ENCODE assay signal across 26 mouse cellular contexts in genomic region chr10:118092745-118093144, GRCm38 (mm10). TPM values are rescaled to one million over a fixed set of nuclear protein-coding genes. Genes with fewer than 3 reads are reported as not detected.
DNase-seq lines count a peak whose midpoint lies in the region; ATAC-seq lines count a peak whose summit lies in the region.
"Had no signal": no experiment of that assay in that cellular context is flagged by ENCODE, and none has a peak within 500 bp of the region (broad histone marks: within the 10 kb centered on the region; RNA-seq: fewer than 3 reads in every experiment).

No protein-coding gene starts in this region.

- H3K4me3 ChIP-seq in embryonic facial prominence, embryonic 12.5 days, result no peak overlapping the region
- no peak overlapping the region for H3K4me3 ChIP-seq in embryonic facial prominence, embryonic 10.5 days
- H3K4me3 ChIP-seq in limb, embryonic 15.5 days, result no peak overlapping the region
- no peak overlapping the region for H3K4me3 ChIP-seq in limb, embryonic 10.5 days
- no peak overlapping the region for H3K4me3 ChIP-seq in embryonic facial prominence, embryonic 13.5 days
- H3K4me3 ChIP-seq in embryonic facial prominence, embryonic 15.5 days (replicated peaks), result no peak overlapping the region
- no peak overlapping the region for H3K4me3 ChIP-seq in kidney, embryonic 14.5 days (ENCODE audit: low read length)
- H3K4me3 ChIP-seq: erythroblast, embryonic 14.5 days; forebrain, embryonic 10.5 days; forebrain, embryonic 12.5 days had no signal

- no peak for DNase-seq in embryonic facial prominence, embryonic 10.5 days (ENCODE audit: low spot score)
- no peak for DNase-seq in limb, embryonic 10.5 days (ENCODE audit: low spot score)
- DNase-seq: adrenal gland, adult 8-10 months; adrenal gland, postnatal 14 days; adrenal gland, postnatal 36 days; B cell, adult 2 months; cerebellum, adult 11-12 months; cerebellum, adult 2 months; cerebellum, adult 9-10 months; cerebellum, postnatal 10 days; cerebellum, postnatal 25 days had no signal

- H3K27ac ChIP-seq in embryonic facial prominence, embryonic 12.5 days, result peak overlapping the region; percentile 50
- H3K27ac ChIP-seq in embryonic facial prominence, embryonic 10.5 days (replicated peaks), result no peak overlapping the region
- H3K27ac ChIP-seq in limb, embryonic 15.5 days, result 0 out of 2 replicates have a peak overlapping the region, but pooled peaks have one; percentile 14
- H3K27ac ChIP-seq in limb, embryonic 10.5 days, result no peak overlapping the region
- peak overlapping the region; percentile 80 for H3K27ac ChIP-seq in embryonic facial prominence, embryonic 13.5 days
- peak overlapping the region; percentile 65; the same call in 1 of the 2 replicates for H3K27ac ChIP-seq in embryonic facial prominence, embryonic 15.5 days (replicated peaks)
- H3K27ac ChIP-seq in kidney, embryonic 14.5 days (ENCODE audit: low read depth, low read length), result no peak overlapping the region
- H3K27ac ChIP-seq: forebrain, embryonic 10.5 days; forebrain, embryonic 12.5 days had no signal

- no peak overlapping the region for H3K4me2 ChIP-seq in embryonic facial prominence, embryonic 12.5 days (replicated peaks)
- no peak overlapping the region for H3K4me2 ChIP-seq in limb, embryonic 15.5 days
- H3K4me2 ChIP-seq in embryonic facial prominence, embryonic 13.5 days, result peak overlapping the region; percentile 7; the same call in 1 of the 2 replicates
- no peak overlapping the region for H3K4me2 ChIP-seq in embryonic facial prominence, embryonic 15.5 days (replicated peaks)
- no peak overlapping the region for H3K4me2 ChIP-seq in kidney, embryonic 14.5 days (replicated peaks; ENCODE audit: low read depth, low read length)
- H3K4me2 ChIP-seq: forebrain, embryonic 12.5 days had no signal

- H3K9ac ChIP-seq in embryonic facial prominence, embryonic 12.5 days, result no peak overlapping the region
- H3K9ac ChIP-seq in limb, embryonic 15.5 days, result no peak overlapping the region
- H3K9ac ChIP-seq in embryonic facial prominence, embryonic 13.5 days, result no peak overlapping the region
- no peak overlapping the region for H3K9ac ChIP-seq in embryonic facial prominence, embryonic 15.5 days
- no peak overlapping the region for H3K9ac ChIP-seq in kidney, embryonic 14.5 days (ENCODE audit: low read depth, low read length)
- H3K9ac ChIP-seq: forebrain, embryonic 12.5 days had no signal

- H3K27me3 ChIP-seq in embryonic facial prominence, embryonic 12.5 days, result no peaks in the 10 kb centered on the region
- no peaks in the 10 kb centered on the region for H3K27me3 ChIP-seq in embryonic facial prominence, embryonic 10.5 days (replicated peaks; ENCODE audit: low read depth, poor library complexity, severe bottlenecking)
- H3K27me3 ChIP-seq in limb, embryonic 15.5 days, result no peaks in the 10 kb centered on the region
- H3K27me3 ChIP-seq in limb, embryonic 10.5 days (ENCODE audit: low read depth, poor library complexity, severe bottlenecking), result no peaks in the 10 kb centered on the region
- no peaks in the 10 kb centered on the region for H3K27me3 ChIP-seq in embryonic facial prominence, embryonic 13.5 days
- H3K27me3 ChIP-seq in embryonic facial prominence, embryonic 15.5 days, result no peaks in the 10 kb centered on the region
- no peaks in the 10 kb centered on the region for H3K27me3 ChIP-seq in kidney, embryonic 14.5 days (ENCODE audit: control insufficient read depth, insufficient read depth, low read length)
- H3K27me3 ChIP-seq: CH12.LX; forebrain, embryonic 12.5 days had no signal

- ATAC-seq in embryonic facial prominence, embryonic 12.5 days (ENCODE audit: insufficient number of reproducible peaks, insufficient read depth, low FRiP score, low TSS enrichment), result no peak
- no peak for ATAC-seq in limb, embryonic 15.5 days (ENCODE audit: insufficient number of reproducible peaks, low FRiP score, low TSS enrichment, low read depth)
- no peak for ATAC-seq in embryonic facial prominence, embryonic 13.5 days (ENCODE audit: insufficient number of reproducible peaks, insufficient read depth, low FRiP score, low TSS enrichment, low read depth)
- ATAC-seq in embryonic facial prominence, embryonic 15.5 days (ENCODE audit: insufficient number of reproducible peaks, low FRiP score, low TSS enrichment, low read depth), result no peak
- no peak for ATAC-seq in kidney, embryonic 14.5 days (ENCODE audit: low FRiP score, low TSS enrichment)
- ATAC-seq: activated CD4-positive, CD25-positive, alpha-beta regulatory T cell, adult 4 months; CD4-positive, CD25-positive, alpha-beta regulatory T cell, adult 4 months; forebrain, embryonic 14.5 days; forebrain, embryonic 16.5 days; Patski had no signal

- 78% methylated on average over 6 of the region's 6 CpGs for WGBS in embryonic facial prominence, embryonic 12.5 days
- WGBS in embryonic facial prominence, embryonic 10.5 days, result 91% methylated on average over 6 of the region's 6 CpGs
- 79% methylated on average over 6 of the region's 6 CpGs for WGBS in limb, embryonic 15.5 days
- WGBS in limb, embryonic 10.5 days, result 84% methylated on average over 6 of the region's 6 CpGs
- WGBS in embryonic facial prominence, embryonic 13.5 days, result 62% methylated on average over 6 of the region's 6 CpGs
- WGBS in embryonic facial prominence, embryonic 15.5 days, result 62% methylated on average over 6 of the region's 6 CpGs
- 73% methylated on average over 6 of the region's 6 CpGs for WGBS in kidney, embryonic 14.5 days

- peaks cover 16% of the 10 kb centered on the region for H3K4me1 ChIP-seq in embryonic facial prominence, embryonic 12.5 days
- H3K4me1 ChIP-seq in embryonic facial prominence, embryonic 10.5 days, result peaks cover 20% of the 10 kb centered on the region
- peaks cover 8% of the 10 kb centered on the region for H3K4me1 ChIP-seq in limb, embryonic 15.5 days
- H3K4me1 ChIP-seq in limb, embryonic 10.5 days, result peaks cover 13% of the 10 kb centered on the region
- H3K4me1 ChIP-seq in embryonic facial prominence, embryonic 13.5 days, result peaks cover 19% of the 10 kb centered on the region
- H3K4me1 ChIP-seq in embryonic facial prominence, embryonic 15.5 days, result peaks cover 16% of the 10 kb centered on the region
- H3K4me1 ChIP-seq in kidney, embryonic 14.5 days (ENCODE audit: control insufficient read depth, insufficient read depth, low read length), result peaks cover 3% of the 10 kb centered on the region; the same call in 1 of the 2 replicates

- no peaks in the 10 kb centered on the region for H3K9me3 ChIP-seq in embryonic facial prominence, embryonic 12.5 days
- no peaks in the 10 kb centered on the region for H3K9me3 ChIP-seq in embryonic facial prominence, embryonic 10.5 days
- H3K9me3 ChIP-seq in limb, embryonic 15.5 days, result no peaks in the 10 kb centered on the region
- H3K9me3 ChIP-seq in limb, embryonic 10.5 days (replicated peaks), result no peaks in the 10 kb centered on the region
- no peaks in the 10 kb centered on the region for H3K9me3 ChIP-seq in embryonic facial prominence, embryonic 13.5 days
- no peaks in the 10 kb centered on the region for H3K9me3 ChIP-seq in embryonic facial prominence, embryonic 15.5 days (replicated peaks)
- H3K9me3 ChIP-seq in kidney, embryonic 14.5 days (ENCODE audit: control insufficient read depth, low read length), result no peaks in the 10 kb centered on the region
- H3K9me3 ChIP-seq: forebrain, embryonic 10.5 days; forebrain, embryonic 12.5 days had no signal

- no peaks in the 10 kb centered on the region for H3K36me3 ChIP-seq in embryonic facial prominence, embryonic 12.5 days
- H3K36me3 ChIP-seq in embryonic facial prominence, embryonic 10.5 days (replicated peaks), result no peaks in the 10 kb centered on the region
- H3K36me3 ChIP-seq in limb, embryonic 15.5 days, result no peaks in the 10 kb centered on the region
- no peaks in the 10 kb centered on the region for H3K36me3 ChIP-seq in limb, embryonic 10.5 days
- no peaks in the 10 kb centered on the region for H3K36me3 ChIP-seq in embryonic facial prominence, embryonic 13.5 days
- H3K36me3 ChIP-seq in embryonic facial prominence, embryonic 15.5 days, result no peaks in the 10 kb centered on the region
- no peaks in the 10 kb centered on the region for H3K36me3 ChIP-seq in kidney, embryonic 14.5 days (ENCODE audit: control insufficient read depth, insufficient read depth, low read length)
- H3K36me3 ChIP-seq: forebrain, embryonic 10.5 days; forebrain, embryonic 12.5 days; G1E had no signal

RNA-seq across cellular contexts. Expression of gene Mdm1, which starts 48.9 kb away (rescaled TPM):
- 47.2 and 48.7 TPM in 2 replicates for polyA plus RNA-seq in embryonic facial prominence, embryonic 12.5 days (2016; fragmentation: Nextera tagmentation; extraction: Ambion mirVana)
- 56.7 and 58.0 TPM in 2 replicates for polyA plus RNA-seq in embryonic facial prominence, embryonic 10.5 days (2016; fragmentation: Nextera tagmentation; extraction: Ambion mirVana)
- 20.7 and 21.3 TPM in 2 replicates for polyA plus RNA-seq in limb, embryonic 15.5 days (2015; fragmentation: Nextera tagmentation; extraction: Ambion mirVana)
- 44.4 and 57.3 TPM in 2 replicates for polyA plus RNA-seq in limb, embryonic 10.5 days (2016; fragmentation: Nextera tagmentation; extraction: Ambion mirVana)
- 39.6 and 40.8 TPM in 2 replicates for polyA plus RNA-seq in embryonic facial prominence, embryonic 13.5 days (2015; fragmentation: Nextera tagmentation; extraction: Ambion mirVana)
- polyA plus RNA-seq in embryonic facial prominence, embryonic 15.5 days (2015; fragmentation: Nextera tagmentation; extraction: Ambion mirVana), result 32.6 and 42.1 TPM in 2 replicates
- 18.3 and 32.2 TPM in 2 replicates for polyA plus RNA-seq in kidney, embryonic 14.5 days (2014; fragmentation: Nextera tagmentation; extraction: Ambion mirVana)

Comparison
In these comparisons a context has a peak if more than half of its experiments do, and no peak if none do; other contexts are left out.
1. H3K27ac ChIP-seq: peak in embryonic facial prominence, embryonic 12.5 days (single experiment), limb, embryonic 15.5 days (single experiment), embryonic facial prominence, embryonic 13.5 days (single experiment) and embryonic facial prominence, embryonic 15.5 days (single experiment); none in embryonic facial prominence, embryonic 10.5 days (single experiment), limb, embryonic 10.5 days (single experiment) and kidney, embryonic 14.5 days (single experiment).